Mouse (Mus musculus) neural tube, embryonic 11.5 days (tissue): ENCODE data around the gene Smarca2. TPM values are rescaled to one million over a fixed set of nuclear protein-coding genes. Genes with fewer than 3 reads are reported as not detected.

ENCODE experiments used
- ATAC-seq: fragments of 200-750 bp; cut with Nextera tagmentation; 2 replicates; pipeline ENCODE4 v1.8.0; 2017; ENCODE audit warnings: moderate number of reproducible peaks, mild to moderate bottlenecking, moderate TSS enrichment, moderate library complexity; ENCODE audit not compliant: insufficient read depth, low FRiP score, low TSS enrichment
- DNase-seq: peaks from one replicate; pipeline ENCODE4 v3.0.0-alpha.2; 2015; ENCODE audit warnings: low spot score
- H3K27ac ChIP-seq: fragments of 300-500 bp; sonication (generic); 2 replicates; pipeline ENCODE4 v1.5.1; 2014; ENCODE audit warnings: low read depth, mild to moderate bottlenecking, low read length
- H3K27me3 ChIP-seq: fragments of 300-500 bp; sonication (generic); 2 replicates; pipeline ENCODE4 v1.6.1; 2014; ENCODE audit warnings: mild to moderate bottlenecking, low read length, mixed read lengths; ENCODE audit not compliant: control insufficient read depth, insufficient read depth
- H3K36me3 ChIP-seq: fragments of 300-500 bp; sonication (generic); 2 replicates; pipeline ENCODE4 v1.6.1; 2014; ENCODE audit warnings: mild to moderate bottlenecking, low read length, moderate library complexity, mixed read lengths; ENCODE audit not compliant: control insufficient read depth, insufficient read depth
- H3K4me1 ChIP-seq: fragments of 300-500 bp; sonication (generic); 2 replicates; pipeline ENCODE4 v1.6.1; 2014; ENCODE audit warnings: low read length, mixed read lengths; ENCODE audit not compliant: control insufficient read depth, insufficient read depth
- H3K4me2 ChIP-seq: fragments of 300-500 bp; sonication (generic); 2 replicates; pipeline ENCODE4 v1.6.1; 2014; ENCODE audit warnings: low read depth, mild to moderate bottlenecking, moderate library complexity
- H3K4me3 ChIP-seq: fragments of 300-500 bp; sonication (generic); 2 replicates; pipeline ENCODE4 v1.5.1; 2014; ENCODE audit warnings: low read depth, low read length
- H3K9ac ChIP-seq: fragments of 300-500 bp; sonication (generic); 2 replicates; pipeline ENCODE4 v1.6.1; 2014; ENCODE audit warnings: mild to moderate bottlenecking, low read length
- H3K9me3 ChIP-seq: fragments of 300-500 bp; sonication (generic); 2 replicates; pipeline ENCODE4 v1.6.1; 2016; ENCODE audit warnings: low read length; ENCODE audit not compliant: control insufficient read depth
- WGBS: fragments of 180-500 bp; shearing (Covaris S2); extraction: QIAGEN DNeasy Blood & Tissue Kit; methylation state at CpG from one replicate; pipeline ENCODE4 v1.1.7; 2014; 5-methylcytosine and 5-hydroxymethylcytosine counted together
- polyA plus RNA-seq: library from polyadenylated mRNA; unstranded; fragments of >200 nt; fragmentation: Nextera tagmentation; extraction: Ambion mirVana; gene quantifications from 2 replicates; pipeline ENCODE4 v1.2.1, GENCODE M21; 2014

The Smarca2 gene
- polyA plus RNA-seq, 1 experiment from 2014 or later, result 26.1 TPM

- no peak overlapping the region for H3K27ac ChIP-seq
- DNase-seq, result no peak
- 96% methylated on average over 8 of the region's 8 CpGs for WGBS
Observed at GRCm38 (mm10) chr19:26683731-26684130, 78.9 kb downstream of the Smarca2 start.

GRCm38 (mm10) chr19:26690516-26690915 is 85.7 kb downstream of the Smarca2 start:
- no peaks in the 10 kb centered on the region for H3K27me3 ChIP-seq
- no peak for ATAC-seq
- WGBS, result 64% methylated on average over 4 of the region's 4 CpGs

More at GRCm38 (mm10) chr19:26683731-26684130, 78.9 kb downstream of the Smarca2 start:
- no peak overlapping the region for H3K9ac ChIP-seq
- H3K27me3 ChIP-seq, result no peaks in the 10 kb centered on the region
- no peaks in the 10 kb centered on the region for H3K9me3 ChIP-seq
- H3K4me2 ChIP-seq, result no peak overlapping the region
- no peak for ATAC-seq
- no peaks in the 10 kb centered on the region for H3K4me1 ChIP-seq
- no peak overlapping the region for H3K4me3 ChIP-seq
- H3K36me3 ChIP-seq, result no peaks in the 10 kb centered on the region

GRCm38 (mm10) chr19:26697107-26697506 is 92.3 kb downstream of the Smarca2 start:
- no peak overlapping the region for H3K9ac ChIP-seq
- no peaks in the 10 kb centered on the region for H3K36me3 ChIP-seq
- H3K27me3 ChIP-seq, result no peaks in the 10 kb centered on the region
- ATAC-seq, result no peak
- no peak for DNase-seq
- no peak overlapping the region for H3K4me3 ChIP-seq
- H3K27ac ChIP-seq, result no peak overlapping the region
- H3K9me3 ChIP-seq, result no peaks in the 10 kb centered on the region
- H3K4me1 ChIP-seq, result no peaks in the 10 kb centered on the region
- WGBS, result 86% methylated on average over 4 of the region's 4 CpGs
- no peak overlapping the region for H3K4me2 ChIP-seq

More at GRCm38 (mm10) chr19:26690516-26690915, 85.7 kb downstream of the Smarca2 start:
- Histone ChIP-seq H3K9ac (no peak overlapping the region), H3K4me2 (no peak overlapping the region), H3K36me3 (no peaks in the 10 kb centered on the region), H3K27ac (no peak overlapping the region), H3K4me1 (no peaks in the 10 kb centered on the region), H3K9me3 (no peaks in the 10 kb centered on the region), H3K4me3 (no peak overlapping the region)
- DNase-seq, result no peak

GRCm38 (mm10) chr19:26704545-26705209 is 99.8 kb downstream of the Smarca2 start:
- ATAC-seq, result no peak
- Histone ChIP-seq H3K27ac (no peak overlapping the region), H3K36me3 (no peaks in the 10 kb centered on the region), H3K4me3 (no peak overlapping the region), H3K4me2 (no peak overlapping the region), H3K9me3 (no peaks in the 10 kb centered on the region), H3K27me3 (no peaks in the 10 kb centered on the region), H3K9ac (no peak overlapping the region), H3K4me1 (no peaks in the 10 kb centered on the region)
- WGBS, result 72% methylated on average over 10 of the region's 10 CpGs
- DNase-seq, result no peak

- Histone ChIP-seq H3K27me3 (no peaks in the 10 kb centered on the region), H3K4me1 (no peaks in the 10 kb centered on the region), H3K9me3 (no peaks in the 10 kb centered on the region), H3K36me3 (no peaks in the 10 kb centered on the region), H3K9ac (no peak overlapping the region), H3K27ac (no peak overlapping the region), H3K4me3 (no peak overlapping the region), H3K4me2 (no peak overlapping the region)
- ATAC-seq (no peak), DNase-seq (no peak)
- WGBS, result 65% methylated on average over 5 of the region's 5 CpGs
Observed at GRCm38 (mm10) chr19:26706910-26707309, 102.1 kb downstream of the Smarca2 start.

GRCm38 (mm10) chr19:26709095-26709494 is 104.2 kb downstream of the Smarca2 start:
- Histone ChIP-seq H3K4me3 (no peak overlapping the region), H3K9me3 (no peaks in the 10 kb centered on the region), H3K36me3 (no peaks in the 10 kb centered on the region), H3K27ac (no peak overlapping the region), H3K27me3 (no peaks in the 10 kb centered on the region), H3K9ac (no peak overlapping the region), H3K4me1 (no peaks in the 10 kb centered on the region), H3K4me2 (no peak overlapping the region)
- 64% methylated on average over 12 of the region's 12 CpGs for WGBS
- no peak for DNase-seq
- no peak for ATAC-seq

- Histone ChIP-seq H3K27ac (no peak overlapping the region), H3K4me2 (no peak overlapping the region), H3K4me1 (no peaks in the 10 kb centered on the region), H3K9me3 (no peaks in the 10 kb centered on the region), H3K9ac (no peak overlapping the region), H3K27me3 (no peaks in the 10 kb centered on the region), H3K4me3 (no peak overlapping the region), H3K36me3 (no peaks in the 10 kb centered on the region)
- WGBS, result 19% methylated on average over 2 of the region's 2 CpGs
- no peak for DNase-seq
- ATAC-seq, result no peak
Observed at GRCm38 (mm10) chr19:26711268-26711667, 106.4 kb downstream of the Smarca2 start.

GRCm38 (mm10) chr19:26716217-26716616 is 111.4 kb downstream of the Smarca2 start:
- Histone ChIP-seq H3K36me3 (no peaks in the 10 kb centered on the region), H3K4me2 (no peak overlapping the region), H3K4me3 (no peak overlapping the region), H3K27me3 (no peaks in the 10 kb centered on the region), H3K27ac (no peak overlapping the region), H3K9me3 (no peaks in the 10 kb centered on the region), H3K4me1 (no peaks in the 10 kb centered on the region), H3K9ac (no peak overlapping the region)
- DNase-seq, result no peak
- ATAC-seq, result no peak
- WGBS, result 79% methylated on average over 9 of the region's 9 CpGs

GRCm38 (mm10) chr19:26718221-26718620 is 113.4 kb downstream of the Smarca2 start:
- no peak for DNase-seq
- WGBS, result 46% methylated on average over 6 of the region's 6 CpGs
- Histone ChIP-seq H3K4me3 (no peak overlapping the region), H3K4me2 (no peak overlapping the region), H3K9me3 (no peaks in the 10 kb centered on the region), H3K27me3 (no peaks in the 10 kb centered on the region), H3K4me1 (0 out of 2 replicates have a peak, but pooled peaks cover 3% of the 10 kb centered on the region), H3K36me3 (no peaks in the 10 kb centered on the region), H3K27ac (no peak overlapping the region), H3K9ac (no peak overlapping the region)
- ATAC-seq, result no peak
